Mouse (Mus musculus) neural tube, embryonic 14.5 days (tissue): ENCODE data around the gene Sorbs1. TPM values are rescaled to one million over a fixed set of nuclear protein-coding genes. Genes with fewer than 3 reads are reported as not detected.

Experiments
- ATAC-seq: fragments of 200-750 bp; cut with Nextera tagmentation; 2 replicates; pipeline ENCODE4 v1.8.0; 2017; ENCODE audit warnings: low read depth, mild to moderate bottlenecking, moderate TSS enrichment, moderate library complexity
- H3K27ac ChIP-seq: fragments of 300-500 bp; sonication (generic); 2 replicates; pipeline ENCODE4 v1.5.1; 2014; ENCODE audit warnings: low read depth, mild to moderate bottlenecking, control low read depth, low read length, moderate library complexity, mixed read lengths
- H3K27me3 ChIP-seq: fragments of 300-500 bp; sonication (generic); 2 replicates; pipeline ENCODE4 v1.6.1; 2014; ENCODE audit warnings: low read length; ENCODE audit not compliant: control insufficient read depth, insufficient read depth
- H3K36me3 ChIP-seq: fragments of 300-500 bp; sonication (generic); 2 replicates; pipeline ENCODE4 v1.6.1; 2014; ENCODE audit warnings: low read length, mixed read lengths; ENCODE audit not compliant: control insufficient read depth, insufficient read depth
- H3K4me1 ChIP-seq: fragments of 300-500 bp; sonication (generic); 2 replicates; pipeline ENCODE4 v1.6.1; 2014; ENCODE audit warnings: low read length; ENCODE audit not compliant: control insufficient read depth, insufficient read depth
- H3K4me2 ChIP-seq: fragments of 300-500 bp; sonication (generic); 2 replicates; pipeline ENCODE4 v1.6.1; 2014; ENCODE audit warnings: mild to moderate bottlenecking, low read depth, low read length, control low read depth
- H3K4me3 ChIP-seq: fragments of 300-500 bp; sonication (generic); 2 replicates; pipeline ENCODE4 v1.5.1; 2014; ENCODE audit warnings: low read depth, low read length, control low read depth, mixed read lengths
- H3K9ac ChIP-seq: fragments of 300-500 bp; sonication (generic); replicated peaks from 2 replicates; pipeline ENCODE4 v1.6.1; 2014; ENCODE audit warnings: low read depth, mild to moderate bottlenecking, control low read depth, low read length, mixed read lengths
- H3K9me3 ChIP-seq: fragments of 300-500 bp; sonication (generic); 2 replicates; pipeline ENCODE4 v1.6.1; 2016; ENCODE audit warnings: low read length; ENCODE audit not compliant: control insufficient read depth
- WGBS: fragments of 180-500 bp; shearing (Covaris S2); extraction: QIAGEN DNeasy Blood & Tissue Kit; methylation state at CpG from one replicate; pipeline ENCODE4 v1.1.7; 2014; 5-methylcytosine and 5-hydroxymethylcytosine counted together
- polyA plus RNA-seq: library from polyadenylated mRNA; unstranded; fragments of >200 nt; fragmentation: Nextera tagmentation; extraction: Ambion mirVana; gene quantifications from 2 replicates; pipeline ENCODE4 v1.2.1, GENCODE M21; 2014

The Sorbs1 gene
- polyA plus RNA-seq, 1 experiment from 2014 or later: 117 TPM

DNA sequence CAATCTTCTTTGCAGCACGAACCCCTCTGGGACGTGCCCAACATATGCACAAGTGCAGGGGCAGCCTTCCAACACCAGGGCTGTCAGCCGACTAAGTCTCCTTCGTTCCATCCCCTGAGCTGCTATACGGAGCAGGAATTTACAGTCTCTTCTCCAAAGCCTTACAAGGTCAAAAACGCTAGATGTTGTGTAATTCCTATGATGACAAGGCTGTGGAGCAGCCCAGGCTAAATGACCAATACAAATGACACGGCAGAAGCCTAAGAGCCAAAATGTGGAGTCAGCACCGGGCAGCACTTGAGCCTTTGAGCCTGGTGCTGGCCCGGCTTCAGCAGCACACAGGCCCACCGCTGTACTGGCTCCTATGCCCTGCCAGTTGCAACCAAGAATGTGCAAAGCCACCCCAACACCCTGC, 35.4 kb downstream of the Sorbs1 start:
- 0 out of 2 replicates have a peak overlapping the region, but pooled peaks have one; percentile 18 for H3K27ac ChIP-seq

DNA sequence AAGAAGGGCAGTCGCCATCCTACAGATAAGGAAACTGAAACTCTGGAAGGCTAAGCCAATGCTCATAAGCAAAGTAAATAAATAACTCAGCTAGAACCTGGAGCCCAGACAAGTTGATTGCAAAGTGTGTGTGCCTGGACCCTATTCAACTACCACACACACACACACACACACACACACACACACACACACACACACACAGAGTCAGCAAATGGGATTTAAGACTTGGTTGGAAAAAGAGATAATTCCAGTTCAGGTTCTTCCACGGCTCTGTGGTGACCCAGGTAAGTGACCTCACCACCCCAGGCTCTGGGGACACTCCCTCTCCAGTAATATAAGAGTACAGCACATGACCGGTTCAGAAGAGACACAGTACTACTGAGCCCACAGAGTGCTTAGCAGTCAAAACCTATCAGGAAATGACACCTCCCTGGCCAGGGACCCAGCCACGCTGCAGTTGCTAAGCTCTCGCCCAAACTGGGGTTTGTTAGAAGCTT, 36.1 kb downstream of the Sorbs1 start:
- H3K4me1 ChIP-seq: peaks cover 10% of the 10 kb centered on the region; the same call in 1 of the 2 replicates
- WGBS: 81% methylated on average over 5 of the region's 5 CpGs
- H3K27ac ChIP-seq: peak overlapping the region; percentile 44; the same call in 1 of the 2 replicates
- H3K9ac ChIP-seq: no peak overlapping the region
- H3K9me3 ChIP-seq: no peaks in the 10 kb centered on the region
- no peak overlapping the region for H3K4me2 ChIP-seq
- H3K36me3 ChIP-seq: no peaks in the 10 kb centered on the region
- no peaks in the 10 kb centered on the region for H3K27me3 ChIP-seq
- no peak for ATAC-seq
- no peak overlapping the region for H3K4me3 ChIP-seq

More for the DNA sequence above, 35.4 kb downstream of the Sorbs1 start:
- 67% methylated on average over 10 of the region's 10 CpGs for WGBS
- Histone ChIP-seq H3K4me2 (no peak overlapping the region), H3K9ac (no peak overlapping the region), H3K36me3 (no peaks in the 10 kb centered on the region), H3K9me3 (no peaks in the 10 kb centered on the region), H3K4me3 (no peak overlapping the region), H3K4me1 (peaks cover 10% of the 10 kb centered on the region; the same call in 1 of the 2 replicates), H3K27me3 (no peaks in the 10 kb centered on the region)
- ATAC-seq: peak; percentile 29; the same call in 1 of the 2 replicates

DNA sequence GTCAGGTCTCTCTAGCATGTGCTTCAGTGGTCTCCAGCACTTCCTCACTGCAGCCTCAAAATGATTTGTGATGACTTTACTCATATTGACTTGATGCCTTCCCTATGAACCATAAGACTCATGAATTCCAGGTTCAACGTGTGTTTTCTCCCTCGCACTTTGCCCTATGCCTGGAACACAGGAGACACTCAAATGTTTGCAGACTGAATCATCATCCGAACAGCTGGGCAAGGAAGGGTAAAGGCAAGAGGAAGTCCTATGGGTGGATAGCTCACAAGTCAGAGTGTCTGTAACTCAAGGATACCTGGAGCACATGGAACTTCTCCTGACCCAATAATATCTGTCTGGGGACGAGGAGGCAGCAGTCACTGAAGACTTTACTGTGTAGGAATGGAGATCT, 37.1 kb downstream of the Sorbs1 start:
- Histone ChIP-seq H3K27ac (no peak overlapping the region), H3K36me3 (no peaks in the 10 kb centered on the region), H3K9ac (no peak overlapping the region), H3K27me3 (no peaks in the 10 kb centered on the region), H3K4me2 (no peak overlapping the region), H3K9me3 (no peaks in the 10 kb centered on the region), H3K4me3 (no peak overlapping the region), H3K4me1 (peaks cover 13% of the 10 kb centered on the region)
- WGBS: 95% methylated on average over 4 of the region's 4 CpGs
- ATAC-seq: no peak

DNA sequence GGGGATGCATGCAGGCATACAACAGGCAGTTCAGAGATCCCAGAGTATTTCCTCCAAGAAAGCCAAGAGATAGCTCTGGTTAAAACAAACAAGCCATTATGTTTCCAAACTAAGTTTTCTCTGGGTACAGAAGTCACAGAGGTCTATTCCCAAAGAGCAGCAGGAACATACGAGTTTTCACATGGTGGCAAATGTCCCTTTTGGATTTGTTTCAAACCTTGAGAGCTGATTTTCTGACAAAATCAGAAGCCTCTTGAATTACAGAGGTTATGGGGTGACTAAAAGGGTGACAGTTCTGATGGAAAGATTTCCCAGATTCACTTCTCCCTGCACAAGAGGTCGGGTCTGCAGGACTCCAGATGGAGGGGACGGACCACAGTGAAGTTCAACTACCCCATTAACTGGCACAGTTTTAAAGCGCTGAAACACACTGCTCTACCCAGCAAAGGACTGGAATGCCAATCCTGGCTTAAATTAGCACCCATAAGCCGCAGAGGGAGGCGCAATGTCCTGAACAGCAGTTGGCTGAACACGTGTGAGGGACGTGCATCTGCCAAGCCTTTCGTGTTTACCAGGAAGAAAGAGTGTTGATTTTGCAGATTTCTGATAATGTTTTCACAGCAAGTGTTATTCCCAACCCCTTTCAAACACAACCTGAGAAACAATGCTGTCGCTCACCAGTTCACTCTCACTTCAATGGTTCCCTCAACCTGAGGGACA, 41.9 kb downstream of the Sorbs1 start:
- 83% methylated on average over 10 of the region's 10 CpGs for WGBS
- no peak overlapping the region for H3K4me2 ChIP-seq
- no peaks in the 10 kb centered on the region for H3K27me3 ChIP-seq
- no peaks in the 10 kb centered on the region for H3K36me3 ChIP-seq
- H3K4me1 ChIP-seq: peaks cover 4% of the 10 kb centered on the region; the same call in 1 of the 2 replicates
- H3K9ac ChIP-seq: no peak overlapping the region
- no peak overlapping the region for H3K27ac ChIP-seq
- no peak for ATAC-seq
- H3K4me3 ChIP-seq: no peak overlapping the region
- H3K9me3 ChIP-seq: no peaks in the 10 kb centered on the region

DNA sequence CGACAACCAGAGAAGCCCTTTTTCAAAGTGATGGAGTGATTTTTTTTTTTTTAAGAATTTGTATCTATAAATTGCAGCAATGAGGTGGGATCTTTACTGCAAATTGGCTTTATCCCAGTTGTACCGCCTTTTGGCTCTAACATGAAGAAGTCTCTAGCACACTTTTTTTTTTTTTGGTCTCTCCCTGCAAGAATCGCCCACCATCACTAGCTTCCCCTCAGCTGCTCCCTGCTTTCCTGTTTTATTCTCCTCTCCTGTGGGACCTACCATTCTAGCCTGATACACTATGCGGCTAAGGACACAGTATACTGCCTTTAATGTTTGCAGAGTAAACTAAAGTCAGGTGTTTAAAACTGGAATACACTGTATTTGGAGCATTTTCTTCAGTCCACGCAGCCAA, 43.8 kb downstream of the Sorbs1 start:
- WGBS: 80% methylated on average over 5 of the region's 5 CpGs
- H3K4me2 ChIP-seq: no peak overlapping the region
- no peak overlapping the region for H3K4me3 ChIP-seq
- H3K4me1 ChIP-seq: peaks cover 13% of the 10 kb centered on the region; the same call in 1 of the 2 replicates
- no peak overlapping the region for H3K27ac ChIP-seq
- no peaks in the 10 kb centered on the region for H3K27me3 ChIP-seq
- no peaks in the 10 kb centered on the region for H3K36me3 ChIP-seq
- no peak overlapping the region for H3K9ac ChIP-seq
- H3K9me3 ChIP-seq: no peaks in the 10 kb centered on the region
- ATAC-seq: no peak

DNA sequence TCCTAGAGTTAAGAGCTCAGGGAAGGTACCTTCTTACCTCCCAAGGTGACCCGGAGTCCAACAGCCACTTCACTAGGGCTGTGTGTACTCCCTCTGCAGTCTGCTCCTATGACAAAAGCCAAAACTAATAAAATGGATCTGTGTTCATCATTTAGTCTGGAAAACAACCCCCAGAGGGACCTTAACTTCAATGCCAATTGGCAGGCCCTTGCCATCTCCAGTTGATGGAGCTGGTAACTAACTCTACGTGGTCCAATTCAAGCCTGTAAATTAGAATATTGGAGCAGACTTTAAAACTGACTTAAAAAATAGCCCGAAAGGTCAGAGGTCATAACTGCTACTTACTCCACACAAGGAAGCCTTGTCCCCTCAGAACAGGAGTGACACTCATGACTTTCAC, 45.3 kb downstream of the Sorbs1 start:
- ATAC-seq: peak; percentile 26; the same call in 1 of the 2 replicates
- Histone ChIP-seq H3K9me3 (no peaks in the 10 kb centered on the region), H3K27me3 (no peaks in the 10 kb centered on the region), H3K4me2 (no peak overlapping the region), H3K4me3 (no peak overlapping the region), H3K27ac (peak overlapping the region; percentile 10; the same call in 1 of the 2 replicates), H3K4me1 (peaks cover 13% of the 10 kb centered on the region; the same call in 1 of the 2 replicates), H3K9ac (no peak overlapping the region), H3K36me3 (no peaks in the 10 kb centered on the region)
- 60% methylated on average over 3 of the region's 3 CpGs for WGBS

DNA sequence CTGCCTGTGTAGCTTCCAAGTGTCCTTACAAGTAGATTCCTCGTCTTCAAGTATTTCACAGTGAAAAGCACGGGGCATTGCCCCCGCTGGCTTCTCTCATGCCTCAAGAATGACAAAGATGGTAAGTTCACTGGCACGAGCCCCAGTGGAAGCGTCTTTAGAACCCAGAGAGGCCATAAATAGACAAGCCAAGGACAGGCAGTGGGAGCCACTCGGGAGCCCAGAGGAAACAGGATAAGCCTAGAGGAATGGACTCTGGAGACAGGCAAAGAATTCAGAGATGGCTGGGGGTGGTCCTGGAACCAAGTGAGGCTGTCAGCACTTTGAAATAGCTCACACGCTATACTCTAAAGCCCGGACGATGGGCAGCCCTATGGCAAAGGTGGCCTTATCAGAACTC, 45.8 kb downstream of the Sorbs1 start:
- H3K9ac ChIP-seq: no peak overlapping the region
- no peaks in the 10 kb centered on the region for H3K36me3 ChIP-seq
- no peaks in the 10 kb centered on the region for H3K27me3 ChIP-seq
- 64% methylated on average over 9 of the region's 9 CpGs for WGBS
- H3K4me1 ChIP-seq: peaks cover 13% of the 10 kb centered on the region; the same call in 1 of the 2 replicates
- no peaks in the 10 kb centered on the region for H3K9me3 ChIP-seq
- H3K4me3 ChIP-seq: no peak overlapping the region
- 0 out of 2 replicates have a peak, but pooled peaks have one; percentile 2 for ATAC-seq
- peak overlapping the region; percentile 10; the same call in 1 of the 2 replicates for H3K27ac ChIP-seq
- H3K4me2 ChIP-seq: no peak overlapping the region

DNA sequence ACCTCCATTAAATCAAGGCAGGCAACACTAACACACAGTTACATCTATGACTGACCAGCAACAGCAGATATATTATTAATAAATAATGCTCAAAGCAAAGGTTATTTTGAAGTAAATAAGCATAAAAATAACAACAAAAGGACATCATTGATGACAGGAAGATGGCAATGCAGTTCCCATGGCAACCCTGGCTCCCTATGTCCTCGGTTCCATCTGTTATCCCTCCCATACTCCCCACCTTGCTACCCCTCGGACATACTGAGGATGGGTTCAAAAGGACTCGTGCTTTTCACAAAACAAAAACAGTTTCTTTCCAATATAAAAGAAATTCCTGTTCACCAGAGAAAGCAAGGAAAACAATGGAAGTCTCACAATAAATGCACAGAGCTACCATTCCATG, 48.2 kb downstream of the Sorbs1 start:
- Histone ChIP-seq H3K27ac (no peak overlapping the region), H3K27me3 (no peaks in the 10 kb centered on the region), H3K9ac (no peak overlapping the region), H3K4me3 (no peak overlapping the region), H3K36me3 (no peaks in the 10 kb centered on the region), H3K4me1 (peaks cover 11% of the 10 kb centered on the region; the same call in 1 of the 2 replicates), H3K9me3 (no peaks in the 10 kb centered on the region), H3K4me2 (no peak overlapping the region)
- WGBS: 14% methylated on average over 3 of the region's 3 CpGs
- no peak for ATAC-seq

DNA sequence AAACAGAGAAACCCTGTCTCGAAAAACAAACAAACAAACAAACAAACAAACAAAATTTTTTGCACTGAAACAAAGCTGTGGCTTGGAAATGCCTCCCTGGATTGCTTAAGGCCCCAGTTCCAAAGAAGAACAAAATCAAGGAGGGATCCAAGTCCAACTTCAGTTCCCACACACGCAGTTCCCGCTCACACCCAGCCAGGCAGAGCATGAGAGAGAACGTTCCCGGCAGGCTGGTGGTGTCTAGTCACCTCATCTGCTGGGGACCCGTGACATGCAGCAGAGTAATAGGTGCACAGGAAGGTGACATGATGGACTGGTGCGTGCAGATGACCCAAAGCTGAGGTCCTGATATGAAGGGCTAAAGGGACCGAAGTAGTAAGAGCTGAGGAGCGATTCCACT, 49.2 kb downstream of the Sorbs1 start:
- no peak for ATAC-seq
- no peak overlapping the region for H3K4me2 ChIP-seq
- H3K4me1 ChIP-seq: peaks cover 11% of the 10 kb centered on the region; the same call in 1 of the 2 replicates
- no peaks in the 10 kb centered on the region for H3K9me3 ChIP-seq
- no peak overlapping the region for H3K4me3 ChIP-seq
- no peak overlapping the region for H3K9ac ChIP-seq
- WGBS: 91% methylated on average over 9 of the region's 9 CpGs
- H3K27ac ChIP-seq: no peak overlapping the region
- no peaks in the 10 kb centered on the region for H3K27me3 ChIP-seq
- H3K36me3 ChIP-seq: no peaks in the 10 kb centered on the region
